Mouse (Mus musculus) ES-E14 (cell line): ENCODE results near the gene Asic1. TPM values are rescaled to one million over a fixed set of nuclear protein-coding genes. Genes with fewer than 3 reads are reported as not detected.

Experiments used
- DNase-seq: peaks from one replicate; pipeline ENCODE4 v3.0.0-alpha.2; 2013; ENCODE audit warnings: low read depth, low spot score
- H3K27ac ChIP-seq: 2 replicates; pipeline ENCODE4 v1.5.1; 2012; ENCODE audit warnings: low read depth, mild to moderate bottlenecking, low read length, moderate library complexity, mixed read lengths; ENCODE audit not compliant: poor library complexity, insufficient read depth, severe bottlenecking
- H3K36me3 ChIP-seq: 2 replicates; pipeline ENCODE4 v1.6.1; 2012; ENCODE audit warnings: mild to moderate bottlenecking, low read length, moderate library complexity, mixed read lengths; ENCODE audit not compliant: control insufficient read depth, poor library complexity, insufficient read depth, severe bottlenecking
- H3K4me1 ChIP-seq, 2 experiments: fragments of 150-350 bp in 1 of 2; sonication (generic) in 1 of 2; 2 replicates each; pipeline ENCODE4 v1.6.1; 2012; ENCODE audit warnings: low read length in 2 of 2, mild to moderate bottlenecking in 1 of 2, mixed read lengths in 1 of 2; ENCODE audit not compliant: control insufficient read depth in 2 of 2, insufficient read depth in 2 of 2, poor library complexity in 1 of 2
- H3K4me3 ChIP-seq, 2 experiments: fragments of 150-350 bp in 1 of 2; sonication (generic) in 1 of 2; 2 replicates each; pipeline ENCODE4 v1.5.1; 2012; ENCODE audit warnings: low read length in 2 of 2, low read depth in 1 of 2, mild to moderate bottlenecking in 1 of 2, mixed read lengths in 1 of 2; ENCODE audit not compliant: insufficient read depth in 1 of 2, poor library complexity in 1 of 2, severe bottlenecking in 1 of 2
- H3K9ac ChIP-seq: 2 replicates; pipeline ENCODE4 v1.6.1; 2012; ENCODE audit warnings: low read depth, mild to moderate bottlenecking, low read length, mixed read lengths; ENCODE audit not compliant: poor library complexity, insufficient read depth, severe bottlenecking
- H3K9me3 ChIP-seq: fragments of 150-350 bp; sonication (generic); 2 replicates; pipeline ENCODE4 v1.6.1; 2012; ENCODE audit warnings: low read depth, mild to moderate bottlenecking, low read length; ENCODE audit not compliant: control insufficient read depth, insufficient read depth
- CHD2 ChIP-seq: IDR thresholded peaks from 2 replicates; pipeline ENCODE4 v1.6.1; 2014; ENCODE audit warnings: mild to moderate bottlenecking, low read depth, low read length, inconsistent platforms
- HCFC1 ChIP-seq: IDR thresholded peaks from 2 replicates; pipeline ENCODE4 v1.6.1; 2012; ENCODE audit warnings: low read length, inconsistent platforms, borderline replicate concordance; ENCODE audit not compliant: insufficient read depth
- MAFK ChIP-seq: IDR thresholded peaks from 2 replicates; pipeline ENCODE4 v1.6.1; 2014; ENCODE audit warnings: mild to moderate bottlenecking, low read depth, low read length, inconsistent platforms; ENCODE audit not compliant: insufficient read depth
- ZC3H11A ChIP-seq: IDR thresholded peaks from 2 replicates; pipeline ENCODE4 v1.6.1; 2012; ENCODE audit warnings: low read depth, mild to moderate bottlenecking, inconsistent platforms, low read length, borderline replicate concordance
- ZNF384 ChIP-seq: IDR thresholded peaks from 2 replicates; pipeline ENCODE4 v1.6.1; 2012; ENCODE audit warnings: low read depth, low read length, inconsistent platforms
- in situ Hi-C, 2 experiments: fragments of 600-800 bp; cut with MboI; formaldehyde crosslinking; loops; one replicate each; pipeline ENCODE4 v1.15.1; 2025; ENCODE audit warnings: low sequenced_read_pairs in 2 of 2, inconsistent platforms in 1 of 2; ENCODE audit not compliant: unreplicated experiment in 2 of 2
- total RNA-seq: library from RNA; depleted of rRNA; stranded (reverse); fragments of 300-350 nt; gene quantifications from 2 replicates; pipeline ENCODE4 v1.2.3, GENCODE M21; 2012

Gene Asic1
- total RNA-seq, 1 experiment: 6.6 TPM

DNA sequence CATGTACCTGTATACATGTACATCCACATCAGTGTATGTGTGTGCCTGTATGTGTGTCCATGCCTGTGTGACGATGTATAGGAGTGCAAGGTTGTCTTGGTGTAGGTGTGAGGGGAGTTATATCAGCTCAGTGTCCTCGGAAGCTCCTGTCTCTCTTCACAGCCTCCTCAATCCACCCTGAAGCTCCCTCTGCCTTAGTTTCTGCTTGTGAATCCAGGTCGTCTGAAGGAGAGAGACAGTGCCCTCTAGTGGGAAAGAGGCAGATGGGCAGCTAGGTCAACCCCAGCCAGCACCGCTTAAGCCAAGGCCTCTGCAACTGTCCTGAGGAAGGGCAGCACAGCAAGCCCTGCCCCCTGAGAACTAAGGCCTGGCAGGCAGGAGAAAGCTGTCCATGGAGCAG lies 18.5 kb downstream of the Asic1 start:
- no peaks in the 10 kb centered on the region for H3K9me3 ChIP-seq
- no peak overlapping the region for H3K27ac ChIP-seq
- no peaks in the 10 kb centered on the region for H3K36me3 ChIP-seq
- TF ChIP-seq MAFK (no peak), HCFC1 (no peak), ZNF384 (no peak), ZC3H11A (no peak), CHD2 (no peak)
- no peak for DNase-seq
- no peak overlapping the region for H3K4me3 ChIP-seq
- peaks cover 8 to 21% of the 10 kb centered on the region in 2 experiments for H3K4me1 ChIP-seq
- no peak overlapping the region for H3K9ac ChIP-seq
- in situ Hi-C loops: no loop called here

- in situ Hi-C loops: no loop called here
Measured at GRCm38 (mm10) chr15:99690924-99691323, 20.8 kb downstream of the Asic1 start.

DNA sequence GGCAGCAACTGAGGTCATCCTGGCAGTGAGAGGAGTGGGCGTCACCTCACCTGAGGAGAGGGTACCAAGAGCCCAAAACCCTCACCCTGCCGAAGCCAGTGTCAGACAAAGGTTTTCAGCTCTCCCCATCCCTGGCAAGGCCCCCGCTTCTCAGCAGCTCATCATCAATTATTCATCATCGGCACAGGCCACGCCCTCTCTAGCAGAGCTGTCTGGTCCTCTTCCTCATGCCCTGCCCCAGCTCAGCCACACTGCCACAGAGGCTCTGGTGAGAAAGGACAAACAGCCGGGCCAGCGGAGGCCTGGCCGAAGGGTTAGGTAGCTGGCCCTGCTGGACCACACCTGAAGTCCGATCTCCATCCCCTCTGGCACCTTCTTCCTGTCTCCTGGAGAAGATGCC lies 21.8 kb downstream of the Asic1 start:
- no peak for TF ChIP-seq MAFK
- no peak for TF ChIP-seq CHD2
- no peak for TF ChIP-seq HCFC1
- TF ChIP-seq ZC3H11A: no peak
- TF ChIP-seq ZNF384: no peak
- Histone ChIP-seq H3K27ac (no peak overlapping the region), H3K4me1 (peaks cover 0 to 13% of the 10 kb centered on the region in 2 experiments; a peak in 1 of 4 replicates), H3K9ac (no peak overlapping the region), H3K4me3 (no peak overlapping the region), H3K36me3 (no peaks in the 10 kb centered on the region), H3K9me3 (no peaks in the 10 kb centered on the region)
- no peak for DNase-seq
- in situ Hi-C loops: no loop called here

More at GRCm38 (mm10) chr15:99690924-99691323, 20.8 kb downstream of the Asic1 start:
- Histone ChIP-seq H3K4me3 (no peak overlapping the region), H3K4me1 (peaks cover 0 to 13% of the 10 kb centered on the region in 2 experiments; a peak in 1 of 4 replicates), H3K9ac (no peak overlapping the region), H3K27ac (no peak overlapping the region), H3K36me3 (no peaks in the 10 kb centered on the region), H3K9me3 (no peaks in the 10 kb centered on the region)
- DNase-seq: no peak
- TF ChIP-seq CHD2 (no peak), ZC3H11A (no peak), HCFC1 (no peak), ZNF384 (no peak), MAFK (no peak)

DNA sequence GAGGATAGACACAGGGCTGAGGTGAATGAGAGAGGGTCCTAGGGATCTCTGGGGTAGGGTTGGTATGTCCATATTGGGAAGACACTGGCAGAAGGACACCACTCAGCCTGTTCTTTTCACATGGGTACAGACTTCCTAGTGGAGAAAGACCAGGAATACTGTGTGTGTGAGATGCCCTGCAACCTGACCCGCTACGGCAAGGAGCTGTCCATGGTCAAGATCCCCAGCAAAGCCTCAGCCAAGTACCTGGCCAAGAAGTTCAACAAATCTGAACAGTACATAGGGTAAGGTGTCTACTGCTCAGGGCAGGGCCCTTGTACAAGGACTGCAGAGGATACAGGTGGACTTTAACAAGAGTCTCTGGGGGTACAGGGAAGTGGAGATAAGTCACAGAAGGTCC lies 27.1 kb downstream of the Asic1 start:
- no peak for DNase-seq
- in situ Hi-C loops: no loop called here

DNA sequence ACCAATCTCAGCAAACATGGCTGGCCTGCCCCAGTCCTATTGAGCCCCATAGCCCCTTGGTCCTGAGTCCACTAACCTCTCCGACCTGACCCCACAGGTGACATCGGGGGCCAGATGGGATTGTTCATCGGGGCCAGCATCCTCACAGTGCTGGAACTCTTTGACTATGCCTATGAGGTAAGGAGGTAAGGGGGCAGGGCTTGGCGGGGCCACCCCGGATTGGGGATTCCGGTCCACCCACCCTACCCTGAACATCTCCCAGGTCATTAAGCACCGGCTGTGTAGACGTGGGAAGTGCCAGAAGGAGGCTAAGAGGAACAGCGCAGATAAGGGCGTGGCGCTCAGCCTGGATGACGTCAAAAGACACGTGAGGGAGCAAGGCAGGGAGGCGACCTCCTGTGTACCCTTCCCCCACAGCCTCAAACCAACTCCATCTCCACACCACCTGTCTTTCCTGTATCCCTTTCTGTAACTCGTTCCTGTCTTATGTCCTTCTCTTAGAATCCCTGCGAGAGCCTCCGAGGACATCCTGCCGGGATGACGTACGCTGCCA lies 28.4 kb downstream of the Asic1 start:
- Histone ChIP-seq H3K4me1 (peaks cover 6 to 22% of the 10 kb centered on the region in 2 experiments; a peak in 3 of 4 replicates), H3K9me3 (no peaks in the 10 kb centered on the region), H3K9ac (no peak overlapping the region), H3K4me3 (no peak overlapping the region), H3K27ac (no peak overlapping the region), H3K36me3 (no peaks in the 10 kb centered on the region)
- DNase-seq: no peak
- in situ Hi-C loops: no loop called here
- TF ChIP-seq MAFK: no peak
- TF ChIP-seq ZC3H11A: no peak
- TF ChIP-seq HCFC1: no peak
- no peak for TF ChIP-seq CHD2

More for the DNA sequence above, 27.1 kb downstream of the Asic1 start:
- H3K4me1 ChIP-seq: peaks cover 6 to 18% of the 10 kb centered on the region in 2 experiments; a peak in 2 of 4 replicates
- no peak overlapping the region for H3K4me3 ChIP-seq
- H3K9me3 ChIP-seq: no peaks in the 10 kb centered on the region
- H3K36me3 ChIP-seq: no peaks in the 10 kb centered on the region
- no peak overlapping the region for H3K9ac ChIP-seq
- TF ChIP-seq CHD2 (no peak), ZC3H11A (no peak), HCFC1 (no peak), ZNF384 (no peak), MAFK (no peak)
- no peak overlapping the region for H3K27ac ChIP-seq
